Mouse (Mus musculus): Measurements from ENCODE around the gene A630089N07Rik. TPM values are rescaled to one million over a fixed set of nuclear protein-coding genes. Genes with fewer than 3 reads are reported as not detected.
"Not testable (repeated sequence)": the region's sequence is repeated elsewhere in the genome, so short reads cannot be mapped to it uniquely, and the experiment has no call there.

A630089N07Rik gene
- polyA plus RNA-seq, 1 experiment from 2014 or later: 11.6 TPM

DNA sequence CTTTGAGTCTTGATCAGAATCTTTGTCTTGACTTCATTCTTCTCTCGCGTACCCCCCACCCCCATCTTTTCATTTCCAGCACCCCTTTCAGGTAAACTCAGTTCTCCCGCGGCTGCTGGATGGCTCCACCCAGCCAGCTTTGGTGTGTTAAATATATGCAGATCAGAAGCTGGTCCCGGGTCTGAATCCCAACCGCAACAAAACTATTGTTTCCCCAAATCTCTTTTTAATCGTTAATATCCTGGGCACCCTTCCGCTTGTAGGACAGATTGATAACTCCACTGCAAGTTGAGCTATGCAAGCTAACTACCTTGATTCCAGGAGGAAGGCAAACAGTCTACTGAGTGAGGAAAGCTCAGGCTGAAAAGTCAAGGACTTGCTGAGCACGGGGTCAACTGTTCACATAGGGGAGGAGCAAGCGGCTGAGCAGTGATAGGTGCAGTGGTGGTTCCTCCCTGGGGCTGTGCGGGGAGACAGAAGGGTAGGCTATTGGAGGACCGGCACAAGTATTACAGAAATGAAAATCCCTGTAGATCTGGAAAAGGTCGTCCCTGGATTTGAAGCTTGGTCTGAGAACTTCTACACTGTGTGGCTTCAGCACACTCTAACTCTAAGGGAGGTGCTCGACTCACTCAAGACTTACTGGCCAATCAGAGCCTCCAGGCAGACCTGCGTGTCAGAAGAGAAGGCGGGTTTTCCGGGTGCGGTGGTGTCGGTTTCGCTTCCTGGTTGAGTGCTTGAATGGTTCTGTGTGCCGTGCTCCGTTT, 85.5 kb downstream of the A630089N07Rik start, which contains the start of gene B230307C23Rik:
B230307C23Rik (plus strand) TSS at position 700 of the 767 bp plus-strand sequence.
- peak; percentile 99 for ATAC-seq (ENCODE audit: low read depth)
- Histone ChIP-seq H3K27me3 (no peaks in the 10 kb centered on the region; the same call in 1 of the 2 replicates), H3K9ac (peak within 1 kb of the TSS; percentile 71), H3K36me3 (peaks cover 4% of the 10 kb centered on the region; the same call in 1 of the 2 replicates), H3K4me3 (peak within 1 kb of the TSS; percentile 57), H3K27ac (replicated peaks) (peak within 1 kb of the TSS; percentile 56), H3K4me1 (replicated peaks) (peaks cover 18% of the 10 kb centered on the region), H3K9me3 (peaks cover 7% of the 10 kb centered on the region; the same call in 1 of the 2 replicates), H3K4me2 (peak within 1 kb of the TSS; percentile 62)
- WGBS: 2% methylated on average over 22 of the region's 22 CpGs

DNA sequence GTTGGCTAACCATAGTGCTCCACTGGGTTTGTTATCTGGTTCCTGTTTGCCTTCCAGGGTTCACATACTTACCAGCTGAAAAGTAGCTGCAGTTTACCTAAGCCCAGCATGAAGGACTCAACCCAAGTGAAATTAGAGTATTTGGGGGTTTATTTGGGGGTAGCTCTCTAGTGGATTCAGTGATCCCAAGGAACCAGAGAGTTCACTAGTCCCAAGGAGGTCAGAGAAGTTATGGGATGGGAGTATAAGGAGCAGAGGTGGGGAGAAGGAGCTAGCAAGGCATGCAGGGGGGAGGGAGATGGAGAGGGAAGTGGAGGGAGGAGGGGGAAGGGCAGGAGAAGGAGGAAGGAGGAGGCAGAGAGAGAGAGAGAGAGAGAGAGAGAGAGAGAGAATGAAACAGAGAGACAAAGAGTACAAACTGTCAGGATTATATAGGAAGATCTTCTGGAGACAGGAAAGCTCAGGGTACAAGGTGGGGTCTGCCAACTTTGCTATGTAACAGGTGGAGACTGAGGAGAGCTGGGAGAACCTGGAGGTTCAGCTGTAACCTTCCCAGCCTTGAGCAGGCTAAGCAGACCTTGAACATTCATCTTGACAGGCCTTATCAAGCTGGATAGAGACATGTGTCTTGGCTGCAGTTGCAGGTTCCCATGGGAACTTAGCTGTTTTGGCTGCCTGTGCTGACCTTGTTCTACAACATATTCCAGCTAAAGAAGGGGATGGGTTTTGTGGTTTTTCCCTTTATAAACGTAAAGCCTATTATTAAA, 86.2 kb downstream of the A630089N07Rik start:
- Histone ChIP-seq H3K36me3 (peaks cover 4% of the 10 kb centered on the region; the same call in 1 of the 2 replicates), H3K4me3 (peak overlapping the region; percentile 57), H3K4me2 (peak overlapping the region; percentile 62), H3K9me3 (peaks cover 4% of the 10 kb centered on the region; the same call in 1 of the 2 replicates), H3K4me1 (replicated peaks) (peaks cover 18% of the 10 kb centered on the region), H3K27me3 (no peaks in the 10 kb centered on the region; the same call in 1 of the 2 replicates), H3K27ac (replicated peaks) (0 out of 2 replicates have a peak overlapping the region, but pooled peaks have one; percentile 43), H3K9ac (peak overlapping the region; percentile 71)
- ATAC-seq (ENCODE audit: low read depth): no peak
- 30% methylated on average over 1 of the region's 1 CpGs for WGBS

DNA sequence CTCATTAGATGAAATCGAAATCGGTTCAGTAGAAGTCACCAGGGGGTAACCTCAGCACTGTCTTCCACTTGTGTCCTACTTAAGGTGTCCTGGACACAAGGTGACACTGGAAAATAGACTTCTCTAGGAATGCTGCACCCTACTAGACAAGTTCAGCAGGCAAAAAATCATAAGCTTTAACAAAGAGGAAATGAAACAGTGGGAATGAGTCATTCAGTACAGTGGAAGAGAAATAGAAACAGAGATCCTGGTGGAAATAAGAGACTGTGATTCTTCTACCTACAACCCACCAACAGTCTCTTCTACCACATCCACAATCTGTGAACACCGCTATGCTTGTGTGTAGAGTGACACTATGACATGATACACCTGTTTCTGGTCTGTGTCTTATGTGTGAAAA, 89.8 kb downstream of the A630089N07Rik start:
- H3K27ac ChIP-seq (replicated peaks): not testable (repeated sequence)

DNA sequence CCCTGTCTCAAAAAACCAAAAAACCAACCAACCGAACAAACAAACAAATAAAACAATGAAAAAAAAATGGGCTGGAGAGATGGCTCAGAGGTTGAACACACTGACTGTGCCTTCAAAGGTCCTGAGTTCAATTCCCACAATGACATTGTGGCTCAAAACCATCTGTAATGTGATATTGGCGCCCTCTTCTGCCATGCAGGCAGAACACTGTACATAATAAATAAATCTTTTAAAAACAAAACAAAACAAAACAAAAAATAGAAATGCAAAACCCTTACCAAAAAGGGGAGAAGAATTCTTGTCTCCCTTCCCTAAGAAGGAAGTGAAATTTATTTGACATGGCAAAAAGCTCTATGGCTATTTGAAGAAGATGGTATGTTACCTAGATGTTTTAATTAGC, 90.7 kb downstream of the A630089N07Rik start:
- H3K4me1 ChIP-seq (replicated peaks): peaks cover 6% of the 10 kb centered on the region
- H3K9ac ChIP-seq: no peak overlapping the region
- H3K27me3 ChIP-seq: no peaks in the 10 kb centered on the region; the same call in 1 of the 2 replicates
- H3K27ac ChIP-seq (replicated peaks): no peak overlapping the region
- 81% methylated on average over 2 of the region's 2 CpGs for WGBS
- no peaks in the 10 kb centered on the region for H3K36me3 ChIP-seq
- H3K4me3 ChIP-seq: no peak overlapping the region
- no peak overlapping the region for H3K4me2 ChIP-seq
- no peaks in the 10 kb centered on the region; the same call in 1 of the 2 replicates for H3K9me3 ChIP-seq
- ATAC-seq (ENCODE audit: low read depth): no peak

More for the DNA sequence above, 89.8 kb downstream of the A630089N07Rik start:
- H3K9me3 ChIP-seq; ATAC-seq (ENCODE audit: low read depth); H3K27me3 ChIP-seq; H3K36me3 ChIP-seq; H3K9ac ChIP-seq; H3K4me2 ChIP-seq; H3K4me1 ChIP-seq (replicated peaks); H3K4me3 ChIP-seq: not testable (repeated sequence)
- WGBS: 80% methylated on average over 3 of the region's 3 CpGs

DNA sequence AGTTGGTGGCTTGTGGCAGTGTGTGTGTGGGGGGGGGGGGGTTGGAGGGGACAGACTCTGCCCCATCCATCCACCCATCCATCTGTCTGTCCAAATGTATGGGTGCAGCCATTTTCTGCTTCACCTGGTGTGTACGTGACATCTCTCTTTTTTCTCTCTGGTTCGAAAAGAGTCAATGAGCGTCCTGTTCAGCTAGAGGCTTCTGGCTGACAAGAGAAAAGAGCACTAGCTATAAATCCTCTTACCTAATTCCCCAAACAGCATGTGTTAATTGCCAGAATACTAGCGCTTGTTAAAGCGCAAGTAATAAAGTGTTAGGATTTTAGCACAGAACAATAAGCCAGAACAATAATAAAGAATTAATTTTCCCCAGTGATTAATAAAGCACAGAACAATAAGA, 97.7 kb downstream of the A630089N07Rik start:
- no peaks in the 10 kb centered on the region for H3K36me3 ChIP-seq
- H3K4me1 ChIP-seq (replicated peaks): peaks cover 9% of the 10 kb centered on the region
- no peak overlapping the region for H3K27ac ChIP-seq (replicated peaks)
- no peak overlapping the region for H3K9ac ChIP-seq
- no peaks in the 10 kb centered on the region; the same call in 1 of the 2 replicates for H3K9me3 ChIP-seq
- 17% methylated on average over 5 of the region's 5 CpGs for WGBS
- H3K4me3 ChIP-seq: no peak overlapping the region
- peak; percentile 71 for ATAC-seq (ENCODE audit: low read depth)
- no peak overlapping the region for H3K4me2 ChIP-seq
- no peaks in the 10 kb centered on the region for H3K27me3 ChIP-seq

DNA sequence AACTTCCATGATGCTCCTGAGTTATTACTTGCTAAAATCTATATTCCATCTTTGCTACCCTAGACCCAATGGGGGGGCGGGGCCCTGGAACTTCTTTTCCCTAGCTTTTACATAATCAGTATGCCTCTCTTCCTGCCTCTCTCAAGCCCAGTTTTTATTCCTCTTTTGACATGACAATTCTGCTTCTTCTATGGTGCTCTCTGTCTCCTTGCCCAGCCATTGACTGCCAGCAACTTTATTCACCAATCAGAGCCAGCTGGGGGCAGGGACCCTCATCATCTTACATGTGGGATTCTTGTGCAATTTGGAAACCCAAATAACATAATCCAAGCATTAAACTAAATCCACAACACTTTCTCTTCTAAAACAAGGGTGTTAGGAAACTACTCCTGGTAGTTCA, 100.9 kb downstream of the A630089N07Rik start:
- ATAC-seq (ENCODE audit: low read depth): no peak
- Histone ChIP-seq H3K9me3 (no peaks in the 10 kb centered on the region), H3K27ac (replicated peaks) (no peak overlapping the region), H3K4me2 (no peak overlapping the region), H3K4me1 (replicated peaks) (peaks cover 9% of the 10 kb centered on the region), H3K36me3 (no peaks in the 10 kb centered on the region), H3K4me3 (no peak overlapping the region), H3K9ac (no peak overlapping the region), H3K27me3 (no peaks in the 10 kb centered on the region)
- 86% methylated on average over 1 of the region's 1 CpGs for WGBS

DNA sequence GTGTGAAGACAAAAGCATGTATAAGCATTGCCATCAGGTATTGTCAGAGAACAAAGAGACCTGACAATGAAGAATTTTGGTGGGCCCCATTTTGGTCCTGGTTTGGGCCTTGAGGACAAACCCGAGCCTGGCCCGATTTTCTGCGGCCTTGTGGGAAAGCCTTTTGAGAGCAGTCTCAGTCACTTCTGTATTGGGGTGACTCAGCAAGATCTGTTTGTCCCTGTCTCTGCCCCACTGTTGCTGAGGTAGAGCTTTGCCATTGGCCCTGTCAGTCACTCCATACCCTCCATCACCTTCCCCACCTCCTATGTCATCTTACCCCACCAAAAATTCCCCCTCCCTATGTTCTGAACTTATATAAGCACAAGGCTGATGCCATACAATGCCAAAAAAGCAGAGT, 104.5 kb downstream of the A630089N07Rik start:
- Histone ChIP-seq H3K9ac (no peak overlapping the region), H3K4me2 (no peak overlapping the region), H3K27me3 (no peaks in the 10 kb centered on the region), H3K9me3 (no peaks in the 10 kb centered on the region), H3K4me3 (no peak overlapping the region), H3K27ac (replicated peaks) (no peak overlapping the region), H3K4me1 (replicated peaks) (no peaks in the 10 kb centered on the region), H3K36me3 (no peaks in the 10 kb centered on the region)
- no peak for ATAC-seq (ENCODE audit: low read depth)
- WGBS: 93% methylated on average over 3 of the region's 3 CpGs

DNA sequence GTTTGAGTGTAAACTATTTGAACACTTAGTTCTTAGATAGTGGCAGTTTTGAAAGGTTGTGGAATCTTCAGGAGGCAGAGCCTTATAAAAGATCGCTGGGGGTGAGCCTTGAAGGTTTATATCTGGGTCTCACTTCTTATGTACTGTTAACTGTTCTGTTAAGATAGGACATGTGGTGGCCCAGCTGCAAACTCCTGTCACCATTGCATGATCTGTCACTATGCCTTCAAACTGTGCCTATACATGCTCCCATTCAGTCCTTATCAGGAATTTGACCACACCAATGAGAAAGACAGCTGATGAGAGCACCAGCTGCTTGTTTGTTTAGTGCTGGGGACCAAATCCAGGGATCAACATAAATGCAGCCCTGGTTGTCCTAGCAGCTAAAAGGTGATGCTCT, 105.0 kb downstream of the A630089N07Rik start:
- 71% methylated on average over 1 of the region's 1 CpGs for WGBS
- Histone ChIP-seq H3K27me3 (no peaks in the 10 kb centered on the region), H3K4me2 (no peak overlapping the region), H3K4me3 (no peak overlapping the region), H3K9ac (no peak overlapping the region), H3K27ac (replicated peaks) (no peak overlapping the region), H3K4me1 (replicated peaks) (no peaks in the 10 kb centered on the region), H3K9me3 (no peaks in the 10 kb centered on the region), H3K36me3 (no peaks in the 10 kb centered on the region)
- ATAC-seq (ENCODE audit: low read depth): no peak

DNA sequence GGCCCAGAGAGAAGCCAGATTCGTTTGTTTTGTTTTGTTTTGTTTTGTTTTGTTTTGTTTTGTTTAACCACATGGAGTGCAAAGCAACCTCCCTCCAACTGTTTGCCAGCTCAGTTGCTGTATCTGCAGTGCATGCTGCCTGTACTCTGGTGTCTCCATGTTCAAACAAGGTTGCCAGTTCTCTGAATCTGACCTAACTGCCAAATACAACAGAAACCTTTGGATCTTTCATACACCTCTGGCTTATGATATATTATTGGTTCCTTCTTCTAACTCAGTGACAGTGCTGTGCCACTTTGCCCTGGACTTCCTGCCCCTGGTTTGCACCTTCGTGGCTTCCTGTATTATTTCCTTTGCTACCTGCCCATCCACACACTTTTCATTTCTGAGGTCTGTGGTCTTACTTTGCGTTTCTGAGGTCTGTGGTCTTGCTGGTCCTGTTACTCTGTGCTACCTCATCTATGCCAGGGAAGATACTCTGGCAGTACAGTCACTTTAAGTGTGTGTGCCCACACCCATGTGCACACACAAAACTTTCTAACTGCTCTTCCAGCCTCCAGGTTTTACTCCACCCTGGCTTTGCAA, 118.2 kb downstream of the A630089N07Rik start:
- H3K4me1 ChIP-seq (replicated peaks): peaks cover 17% of the 10 kb centered on the region
- ATAC-seq (ENCODE audit: low read depth): no peak
- H3K27ac ChIP-seq (replicated peaks): no peak overlapping the region
- H3K36me3 ChIP-seq: no peaks in the 10 kb centered on the region
- WGBS: 87% methylated on average over 3 of the region's 3 CpGs
- H3K4me2 ChIP-seq: no peak overlapping the region
- H3K9ac ChIP-seq: no peak overlapping the region
- H3K9me3 ChIP-seq: no peaks in the 10 kb centered on the region
- no peak overlapping the region for H3K4me3 ChIP-seq
- H3K27me3 ChIP-seq: no peaks in the 10 kb centered on the region

DNA sequence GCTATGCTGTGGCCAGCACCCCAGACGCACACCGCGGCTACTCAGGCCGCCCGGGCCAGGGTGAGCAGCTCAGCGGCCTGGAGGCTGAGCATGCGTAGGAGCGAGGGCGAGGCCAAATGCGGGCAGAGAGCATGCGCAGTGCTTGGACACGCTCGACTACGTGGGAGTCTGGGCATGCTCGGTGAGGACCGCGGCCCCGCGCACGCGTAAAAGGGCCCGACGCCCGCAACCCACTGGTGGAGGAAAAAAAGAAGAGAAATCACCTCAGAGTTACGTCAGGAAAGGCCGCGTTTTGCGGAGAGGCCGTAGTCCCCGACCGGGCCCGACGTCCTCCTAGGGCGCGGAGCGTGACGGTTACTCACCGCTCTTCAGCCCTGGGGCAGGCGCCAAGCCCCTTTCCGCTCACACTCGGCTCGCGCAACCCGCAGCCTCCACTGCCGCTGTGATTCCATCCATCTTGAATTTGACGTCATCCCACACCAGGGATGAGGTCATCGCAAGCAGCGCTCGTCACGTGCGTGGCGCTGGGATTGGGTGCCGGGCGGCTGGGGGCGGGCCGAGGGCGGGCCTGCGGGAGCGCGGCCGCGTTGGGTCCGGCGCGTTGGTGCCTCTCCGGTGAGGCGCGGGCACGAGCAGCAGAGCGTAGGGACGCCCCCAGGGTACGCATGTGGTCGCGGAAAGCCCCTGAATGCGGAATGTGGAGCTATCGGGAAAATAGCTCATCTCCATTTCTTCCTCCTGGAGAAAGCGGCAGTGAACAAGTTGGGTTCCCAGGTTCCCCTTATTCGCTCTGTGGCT, 119.9 kb downstream of the A630089N07Rik start, which contains the start of the genes C2cd2 and Zbtb21:
C2cd2 (minus strand) TSS at position 448 of the 798 bp plus-strand sequence.
Zbtb21 (minus strand) TSS at position 472 of the 798 bp plus-strand sequence.
- Histone ChIP-seq H3K36me3 (no peaks in the 10 kb centered on the region), H3K9me3 (no peaks in the 10 kb centered on the region), H3K9ac (peak within 1 kb of the TSS; percentile 94), H3K27me3 (no peaks in the 10 kb centered on the region), H3K4me3 (peak within 1 kb of the TSS; percentile 87), H3K4me2 (peak within 1 kb of the TSS; percentile 95), H3K27ac (replicated peaks) (peak within 1 kb of the TSS; percentile 97), H3K4me1 (replicated peaks) (peaks cover 17% of the 10 kb centered on the region)
- WGBS: under 1% methylated on average over 73 of the region's 78 CpGs
- peak; percentile 99 for ATAC-seq (ENCODE audit: low read depth)

Data from neural tube, embryonic 13.5 days (tissue).